Mouse (Mus musculus) intestine, embryonic 16.5 days (tissue): ENCODE measurements at regions not wholly inside any gene's neighbourhood (a gene's known extent, or its start where the extent isn't known, plus 50 kb on each side); places are given as distances from the start of the nearest gene placed in this dataset.
"Not testable (repeated sequence)": the region's sequence is repeated elsewhere in the genome, so short reads cannot be mapped to it uniquely, and the experiment has no call there.

Source experiments
- ATAC-seq: fragments of 200-750 bp; cut with Nextera tagmentation; 2 replicates; pipeline ENCODE4 v1.8.0; 2017; ENCODE audit warnings: moderate TSS enrichment, moderate library complexity
- H3K27ac ChIP-seq: fragments of 300-500 bp; sonication (generic); 2 replicates; pipeline ENCODE4 v1.5.1; 2014; ENCODE audit warnings: mild to moderate bottlenecking, low read length
- H3K27me3 ChIP-seq: fragments of 300-500 bp; sonication (generic); replicated peaks from 2 replicates; pipeline ENCODE4 v1.6.1; 2014; ENCODE audit warnings: low read length, control low read depth, mixed read lengths; ENCODE audit not compliant: control insufficient read depth, insufficient read depth
- H3K36me3 ChIP-seq: fragments of 300-500 bp; sonication (generic); 2 replicates; pipeline ENCODE4 v1.6.1; 2014; ENCODE audit warnings: low read length, control low read depth; ENCODE audit not compliant: control insufficient read depth, insufficient read depth
- H3K4me1 ChIP-seq: fragments of 300-500 bp; sonication (generic); 2 replicates; pipeline ENCODE4 v1.6.1; 2014; ENCODE audit warnings: low read length, control low read depth, mixed read lengths; ENCODE audit not compliant: control insufficient read depth, insufficient read depth
- H3K4me2 ChIP-seq: fragments of 300-500 bp; sonication (generic); 2 replicates; pipeline ENCODE4 v1.6.1; 2014; ENCODE audit warnings: low read depth, low read length, control low read depth
- H3K4me3 ChIP-seq: fragments of 300-500 bp; sonication (generic); 2 replicates; pipeline ENCODE4 v1.5.1; 2014; ENCODE audit warnings: mild to moderate bottlenecking, low read length
- H3K9ac ChIP-seq: fragments of 300-500 bp; sonication (generic); 2 replicates; pipeline ENCODE4 v1.6.1; 2014; ENCODE audit warnings: low read depth, low read length
- H3K9me3 ChIP-seq: fragments of 300-500 bp; sonication (generic); 2 replicates; pipeline ENCODE4 v1.6.1; 2016; ENCODE audit warnings: low read length, control low read depth; ENCODE audit not compliant: control insufficient read depth
- WGBS: fragments of 180-500 bp; shearing (Covaris S2); extraction: QIAGEN DNeasy Blood & Tissue Kit; methylation state at CpG from one replicate; pipeline ENCODE4 v1.1.7; 2014; 5-methylcytosine and 5-hydroxymethylcytosine counted together

- not testable (repeated sequence) for H3K4me2 ChIP-seq, H3K27me3 ChIP-seq, H3K36me3 ChIP-seq, H3K4me3 ChIP-seq, ATAC-seq, H3K9ac ChIP-seq, H3K9me3 ChIP-seq, H3K27ac ChIP-seq, H3K4me1 ChIP-seq
- WGBS: 36% methylated on average over 2 of the region's 2 CpGs
These were observed 799.6 kb downstream of the 1700064H15Rik start for GRCm38 (mm10) chr3:18828788-18829320.

GRCm38 (mm10) chr3:18868117-18868739, 760.2 kb downstream of the 1700064H15Rik start:
- Histone ChIP-seq H3K4me3 (no peak overlapping the region), H3K27ac (no peak overlapping the region)
- ATAC-seq: peak; percentile 79

GRCm38 (mm10) chr3:18868758-18869157, 759.7 kb downstream of the 1700064H15Rik start:
- WGBS: 23% methylated on average over 2 of the region's 2 CpGs
- Histone ChIP-seq H3K36me3 (no peaks in the 10 kb centered on the region), H3K27ac (no peak overlapping the region), H3K4me3 (no peak overlapping the region), H3K4me2 (no peak overlapping the region), H3K9ac (no peak overlapping the region), H3K27me3 (no peaks in the 10 kb centered on the region), H3K9me3 (no peaks in the 10 kb centered on the region), H3K4me1 (no peaks in the 10 kb centered on the region)
- peak; percentile 69 for ATAC-seq

More at GRCm38 (mm10) chr3:18868117-18868739, 760.2 kb downstream of the 1700064H15Rik start:
- WGBS: 48% methylated on average over 4 of the region's 4 CpGs
- Histone ChIP-seq H3K4me1 (no peaks in the 10 kb centered on the region), H3K36me3 (no peaks in the 10 kb centered on the region), H3K9ac (no peak overlapping the region), H3K9me3 (no peaks in the 10 kb centered on the region), H3K4me2 (no peak overlapping the region), H3K27me3 (no peaks in the 10 kb centered on the region)

- H3K9me3 ChIP-seq: no peaks in the 10 kb centered on the region
- H3K4me3 ChIP-seq: no peak overlapping the region
- H3K4me1 ChIP-seq: no peaks in the 10 kb centered on the region
- no peaks in the 10 kb centered on the region for H3K27me3 ChIP-seq
- H3K36me3 ChIP-seq: no peaks in the 10 kb centered on the region
- ATAC-seq: no peak
- no peak overlapping the region for H3K4me2 ChIP-seq
- no peak overlapping the region for H3K9ac ChIP-seq
- WGBS: 91% methylated on average over 1 of the region's 1 CpGs
- no peak overlapping the region for H3K27ac ChIP-seq
These were observed 751.4 kb downstream of the 1700064H15Rik start for GRCm38 (mm10) chr3:18877060-18877459.

GRCm38 (mm10) chr3:18877572-18877971, 750.9 kb downstream of the 1700064H15Rik start:
- Histone ChIP-seq H3K27ac (no peak overlapping the region), H3K27me3 (no peaks in the 10 kb centered on the region), H3K4me2 (no peak overlapping the region), H3K9me3 (no peaks in the 10 kb centered on the region), H3K9ac (no peak overlapping the region), H3K4me1 (no peaks in the 10 kb centered on the region), H3K36me3 (no peaks in the 10 kb centered on the region), H3K4me3 (no peak overlapping the region)
- no peak for ATAC-seq
- 78% methylated on average over 3 of the region's 3 CpGs for WGBS

GRCm38 (mm10) chr3:18881186-18881585, 747.3 kb downstream of the 1700064H15Rik start:
- Histone ChIP-seq H3K36me3 (no peaks in the 10 kb centered on the region), H3K9me3 (no peaks in the 10 kb centered on the region), H3K9ac (no peak overlapping the region), H3K27me3 (no peaks in the 10 kb centered on the region), H3K4me2 (no peak overlapping the region), H3K27ac (no peak overlapping the region), H3K4me3 (no peak overlapping the region), H3K4me1 (no peaks in the 10 kb centered on the region)
- 64% methylated on average over 2 of the region's 2 CpGs for WGBS
- no peak for ATAC-seq

- no peak for ATAC-seq
These were observed 735.7 kb downstream of the 1700064H15Rik start for GRCm38 (mm10) chr3:18892813-18893212.

GRCm38 (mm10) chr3:18905769-18906168, 722.7 kb downstream of the 1700064H15Rik start:
- Histone ChIP-seq H3K4me2 (no peak overlapping the region), H3K9me3 (peaks cover 3% of the 10 kb centered on the region; the same call in 1 of the 2 replicates), H3K4me3 (no peak overlapping the region), H3K4me1 (no peaks in the 10 kb centered on the region), H3K27me3 (no peaks in the 10 kb centered on the region), H3K36me3 (no peaks in the 10 kb centered on the region), H3K27ac (no peak overlapping the region), H3K9ac (no peak overlapping the region)
- WGBS: 51% methylated on average over 3 of the region's 3 CpGs
- ATAC-seq: no peak

More at GRCm38 (mm10) chr3:18892813-18893212, 735.7 kb downstream of the 1700064H15Rik start:
- H3K9ac ChIP-seq: no peak overlapping the region
- 81% methylated on average over 2 of the region's 2 CpGs for WGBS
- H3K4me3 ChIP-seq: no peak overlapping the region
- no peaks in the 10 kb centered on the region for H3K36me3 ChIP-seq
- H3K9me3 ChIP-seq: no peaks in the 10 kb centered on the region
- H3K27me3 ChIP-seq: no peaks in the 10 kb centered on the region
- no peak overlapping the region for H3K27ac ChIP-seq
- H3K4me2 ChIP-seq: no peak overlapping the region
- H3K4me1 ChIP-seq: no peaks in the 10 kb centered on the region

GRCm38 (mm10) chr3:18906210-18906609, 722.3 kb downstream of the 1700064H15Rik start:
- WGBS: 44% methylated on average over 5 of the region's 5 CpGs
- Histone ChIP-seq H3K9ac (no peak overlapping the region), H3K9me3 (peaks cover 3% of the 10 kb centered on the region; the same call in 1 of the 2 replicates), H3K4me3 (no peak overlapping the region), H3K4me2 (no peak overlapping the region), H3K4me1 (no peaks in the 10 kb centered on the region), H3K36me3 (no peaks in the 10 kb centered on the region), H3K27me3 (no peaks in the 10 kb centered on the region), H3K27ac (no peak overlapping the region)
- ATAC-seq: no peak
